Mouse (Mus musculus): ENCODE data around the gene Fbxl16.

GRCm38 (mm10) chr17:25842509-25842908 lies 33.6 kb downstream of the Fbxl16 start:
- TF ChIP-seq POLR2A (IDR thresholded peaks at IDR 0.05; ENCODE audit: borderline replicate concordance, insufficient read depth, low read length), result no peak
- TF ChIP-seq CTCF (IDR thresholded peaks at IDR 0.05; ENCODE audit: borderline replicate concordance, insufficient read depth, low read depth, low read length), result no peak
